Mouse (Mus musculus): Measurements from ENCODE around the gene Cacng6. TPM values are rescaled to one million over a fixed set of nuclear protein-coding genes. Genes with fewer than 3 reads are reported as not detected.
"Not testable (repeated sequence)": the region's sequence is repeated elsewhere in the genome, so short reads cannot be mapped to it uniquely, and the experiment has no call there.

Gene Cacng6
- total RNA-seq (2014; fragmentation: Nextera tagmentation) (not detected in 2 replicates), total RNA-seq (2017) (not detected in 2 replicates)

DNA sequence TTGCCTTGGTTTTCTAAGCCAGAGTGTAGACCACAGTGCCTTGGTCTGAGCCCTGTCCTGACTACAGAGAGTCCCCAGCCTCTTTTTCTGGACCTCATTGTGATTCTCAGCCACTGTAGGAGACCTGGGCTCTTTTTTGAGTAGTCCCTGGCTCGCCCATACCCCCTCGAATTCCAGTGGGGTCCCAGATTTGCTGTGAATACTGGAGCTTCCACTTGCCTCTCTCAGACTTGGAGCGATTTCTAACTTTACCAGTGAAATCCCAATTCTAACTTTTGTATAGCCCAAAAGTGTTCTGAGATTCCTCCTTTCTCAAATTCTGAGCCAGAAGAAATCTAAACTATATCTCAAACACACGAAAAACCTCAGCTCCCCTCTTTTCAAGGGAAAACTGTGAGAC lies at the start of gene Cacng6:
Cacng6 (plus strand) TSS at position 301 of the 400 bp plus-strand sequence.
- ATAC-seq (replicated peaks; ENCODE audit: poor library complexity, severe bottlenecking), result no peak

- ATAC-seq (replicated peaks; ENCODE audit: poor library complexity, severe bottlenecking), result peak; percentile 83
Observed at GRCm38 (mm10) chr7:3376831-3377230, 47.2 kb upstream of the Cacng6 start.

GRCm38 (mm10) chr7:3382123-3382522 lies 41.9 kb upstream of the Cacng6 start:
- ATAC-seq (replicated peaks; ENCODE audit: poor library complexity, severe bottlenecking), result no peak

- ATAC-seq (replicated peaks; ENCODE audit: poor library complexity, severe bottlenecking), result no peak
Observed at GRCm38 (mm10) chr7:3384807-3385319, 39.1 kb upstream of the Cacng6 start.

GRCm38 (mm10) chr7:3386036-3386730 lies 37.8 kb upstream of the Cacng6 start:
- no peak for ATAC-seq (replicated peaks; ENCODE audit: poor library complexity, severe bottlenecking)

GRCm38 (mm10) chr7:3387761-3388160 lies 36.2 kb upstream of the Cacng6 start:
- no peak for ATAC-seq (replicated peaks; ENCODE audit: poor library complexity, severe bottlenecking)

- ATAC-seq (replicated peaks; ENCODE audit: poor library complexity, severe bottlenecking), result peak; percentile 52; the same call in 1 of the 2 replicates
Observed at GRCm38 (mm10) chr7:3388885-3389284, 35.1 kb upstream of the Cacng6 start.

- peak; percentile 47 for ATAC-seq (replicated peaks; ENCODE audit: poor library complexity, severe bottlenecking)
Observed at GRCm38 (mm10) chr7:3389444-3390412, 34.3 kb upstream of the Cacng6 start.

DNA sequence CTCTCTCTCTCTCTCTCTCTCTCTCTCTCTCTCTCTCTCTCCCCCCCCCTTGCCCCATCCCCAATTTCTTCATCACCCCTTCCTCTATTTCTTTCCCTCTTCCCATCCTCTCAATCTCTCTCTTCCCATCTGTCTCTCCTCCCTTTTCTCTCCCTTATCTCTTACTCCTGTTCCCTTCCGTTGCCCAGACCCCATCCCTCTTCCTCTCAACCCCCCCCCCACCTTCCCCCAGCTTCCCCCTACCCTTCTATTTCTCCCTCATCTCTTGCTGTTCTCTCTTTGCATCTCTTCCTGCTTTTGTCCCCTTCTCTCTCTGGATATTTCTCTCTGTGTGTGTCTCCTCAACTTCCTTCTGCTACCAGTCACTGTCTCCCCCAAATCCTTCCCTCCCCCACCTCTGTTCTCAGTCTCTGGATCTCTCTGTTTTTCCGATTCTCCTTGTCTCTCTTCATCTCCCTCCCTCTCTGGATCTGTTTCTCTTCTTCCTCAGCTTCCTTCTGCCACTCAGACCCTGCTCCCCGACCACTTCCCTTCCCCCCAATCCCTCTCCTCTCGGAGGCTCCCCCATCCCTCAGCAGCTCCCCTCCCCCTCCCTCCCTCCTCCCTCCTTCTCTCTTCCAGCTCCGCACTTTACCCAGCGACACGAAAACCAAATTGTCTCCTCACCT lies 33.4 kb upstream of the Cacng6 start, which contains the start of gene Cacng8:
Cacng8 (plus strand) TSS at position 271 of the 668 bp plus-strand sequence.
- no peak for ATAC-seq (replicated peaks; ENCODE audit: poor library complexity, severe bottlenecking)

GRCm38 (mm10) chr7:3391081-3391451 lies 32.9 kb upstream of the Cacng6 start:
- ATAC-seq (replicated peaks; ENCODE audit: poor library complexity, severe bottlenecking), result no peak

GRCm38 (mm10) chr7:3391809-3392208 lies 32.2 kb upstream of the Cacng6 start:
- no peak for ATAC-seq (replicated peaks; ENCODE audit: poor library complexity, severe bottlenecking)

DNA sequence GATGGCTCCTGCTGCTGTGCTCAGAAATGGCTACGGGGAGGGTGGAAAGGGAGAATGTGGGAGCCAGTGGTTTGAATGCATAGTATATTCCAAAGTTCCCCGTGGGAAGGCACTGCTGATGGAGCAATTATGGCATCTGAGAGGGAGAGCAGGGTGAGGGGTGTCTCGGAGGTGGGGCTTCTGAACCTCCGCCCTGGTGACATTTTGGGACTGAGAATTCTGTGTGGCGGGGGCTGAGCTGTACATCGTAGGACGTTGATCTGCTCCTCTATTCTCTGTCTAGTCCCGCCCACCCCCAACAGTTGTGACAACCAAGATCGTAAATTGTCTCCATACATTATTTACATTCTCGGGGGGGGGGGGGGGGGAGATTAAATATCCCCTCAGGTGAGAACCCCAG lies 26.6 kb upstream of the Cacng6 start:
- no peak for ATAC-seq (replicated peaks; ENCODE audit: poor library complexity, severe bottlenecking)

GRCm38 (mm10) chr7:3397797-3398196 lies 26.2 kb upstream of the Cacng6 start:
- no peak for ATAC-seq (replicated peaks; ENCODE audit: poor library complexity, severe bottlenecking)

DNA sequence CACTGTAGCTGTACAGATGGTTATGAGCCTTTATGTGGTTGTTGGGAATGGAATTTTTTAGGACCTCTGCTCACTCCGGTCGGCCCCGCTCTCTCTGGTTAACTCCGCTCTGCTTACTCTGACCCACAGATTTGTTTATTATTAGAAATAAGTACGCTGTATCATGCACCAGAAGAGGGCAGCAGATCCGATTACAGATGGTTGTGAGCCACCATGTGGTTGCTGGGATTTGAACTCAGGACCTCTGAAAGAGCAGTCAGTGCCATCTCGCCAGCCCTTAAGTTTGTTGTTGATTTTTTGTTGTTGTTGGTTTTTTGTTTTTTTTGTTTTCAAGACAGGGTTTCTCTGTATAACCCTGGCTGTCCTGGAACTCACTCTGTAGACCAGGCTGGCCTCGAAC lies 25.6 kb upstream of the Cacng6 start:
- ATAC-seq (replicated peaks; ENCODE audit: poor library complexity, severe bottlenecking), result not testable (repeated sequence)

DNA sequence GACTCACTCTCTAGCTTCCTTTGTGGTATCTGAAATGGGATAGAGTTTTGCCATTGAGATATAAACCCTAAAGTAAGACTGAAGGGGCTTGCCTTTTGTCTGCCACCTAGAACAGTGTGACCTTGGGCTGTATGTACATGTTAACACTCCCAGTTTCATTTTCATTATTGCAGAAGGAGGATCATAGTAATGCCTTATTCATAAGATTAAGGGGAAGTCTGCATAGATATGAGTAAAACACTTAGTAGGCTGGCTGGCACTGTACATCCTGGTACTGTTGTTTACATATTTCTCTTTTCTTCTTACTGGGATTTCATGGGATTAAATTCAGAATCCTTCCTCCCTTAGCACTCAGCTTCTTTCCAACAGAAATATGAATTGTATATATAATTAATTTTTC lies 24.1 kb upstream of the Cacng6 start:
- ATAC-seq (replicated peaks; ENCODE audit: poor library complexity, severe bottlenecking), result peak; percentile 82

- ATAC-seq (replicated peaks; ENCODE audit: poor library complexity, severe bottlenecking), result peak; percentile 36
Observed at GRCm38 (mm10) chr7:3409729-3410520, 14.1 kb upstream of the Cacng6 start.

DNA sequence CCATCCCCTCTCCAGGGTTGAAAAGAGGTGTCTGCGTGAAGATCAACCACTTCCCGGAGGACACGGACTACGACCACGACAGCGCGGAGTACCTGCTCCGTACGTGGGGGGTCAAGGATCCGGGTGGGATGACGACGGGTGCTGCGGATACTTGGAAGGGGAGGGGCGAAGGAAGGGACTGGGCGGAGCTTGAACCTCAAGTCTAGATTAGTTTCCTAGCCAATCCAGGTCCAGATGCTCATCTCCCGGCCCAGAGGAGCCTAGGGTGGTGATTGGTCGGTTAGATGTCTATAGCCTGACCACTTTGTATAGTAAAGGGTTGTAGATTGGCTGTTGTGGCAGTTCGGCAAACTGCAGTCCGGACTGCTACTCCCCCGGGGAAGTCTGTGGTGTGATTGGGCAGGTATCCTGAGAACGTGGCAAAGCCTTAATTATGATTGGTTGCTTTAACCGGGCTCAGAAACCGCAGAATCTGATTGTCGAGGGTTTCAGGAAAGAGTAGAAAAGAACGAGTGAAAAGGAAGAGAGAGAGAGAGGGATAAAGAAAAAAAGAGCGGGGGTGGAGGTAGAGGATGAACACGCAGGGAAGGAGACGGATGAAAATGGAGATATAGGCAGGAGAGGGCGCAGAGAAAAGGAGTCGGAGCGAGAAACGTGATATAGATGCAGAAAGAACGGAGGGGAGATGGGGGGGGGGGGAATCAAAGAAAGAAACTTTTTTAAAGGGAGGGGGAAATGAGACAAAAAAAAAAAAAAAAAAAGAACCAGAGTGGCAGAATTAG lies 12.6 kb upstream of the Cacng6 start:
- ATAC-seq (replicated peaks; ENCODE audit: poor library complexity, severe bottlenecking), result peak; percentile 29

- ATAC-seq (replicated peaks; ENCODE audit: poor library complexity, severe bottlenecking), result no peak
Observed at GRCm38 (mm10) chr7:3412036-3412435, 12.0 kb upstream of the Cacng6 start.

- no peak for ATAC-seq (replicated peaks; ENCODE audit: poor library complexity, severe bottlenecking)
Observed at GRCm38 (mm10) chr7:3414888-3415287, 9.1 kb upstream of the Cacng6 start.
